Mouse (Mus musculus) heart, adult 18-20 months (tissue): ENCODE measurements around the gene Zfp609. TPM values are rescaled to one million over a fixed set of nuclear protein-coding genes. Genes with fewer than 3 reads are reported as not detected.
"Not testable (repeated sequence)": the region's sequence is repeated elsewhere in the genome, so short reads cannot be mapped to it uniquely, and the experiment has no call there.

ENCODE experiments used
- DNase-seq, 2 experiments: peaks; one replicate each; pipeline ENCODE4 v3.0.0; 2021 to 2022; ENCODE audit warnings: mixed read lengths in 1 of 2
- total RNA-seq, 2 experiments: library from RNA; stranded (reverse); gene quantifications; 2 replicates each; pipeline ENCODE4 v1.2.3; 2021

Gene Zfp609
- total RNA-seq, 2 experiments from 2014 or later: 19.2 to 22.4 TPM

- DNase-seq: no peak
Measured at GRCm38 (mm10) chr9:65718195-65718594, 109.2 kb downstream of the Zfp609 start.

GRCm38 (mm10) chr9:65703926-65704595 lies 123.3 kb downstream of the Zfp609 start:
- no peak for DNase-seq

- DNase-seq: no peak
Measured at GRCm38 (mm10) chr9:65703241-65703640, 124.1 kb downstream of the Zfp609 start.

- DNase-seq: peak in 1 of 2 experiments; percentile 35
Measured at GRCm38 (mm10) chr9:65702286-65702685, 125.1 kb downstream of the Zfp609 start.

GRCm38 (mm10) chr9:65700504-65700903 lies 126.9 kb downstream of the Zfp609 start:
- DNase-seq: no peak

- DNase-seq: no peak
Measured at GRCm38 (mm10) chr9:65697992-65698391, 129.4 kb downstream of the Zfp609 start.

- DNase-seq: no peak
Measured at GRCm38 (mm10) chr9:65697356-65697755, 130.0 kb downstream of the Zfp609 start.

- peak; percentile 46 to 53 for DNase-seq
Measured at GRCm38 (mm10) chr9:65696337-65696736, 131.0 kb downstream of the Zfp609 start.

- peak; percentile 72 to 73 for DNase-seq
Measured at GRCm38 (mm10) chr9:65695646-65696045, 131.7 kb downstream of the Zfp609 start.

GRCm38 (mm10) chr9:65692959-65693603 lies 134.3 kb downstream of the Zfp609 start:
- DNase-seq: no peak

GRCm38 (mm10) chr9:65692466-65692865 lies 134.9 kb downstream of the Zfp609 start:
- no peak for DNase-seq

- not testable (repeated sequence) for DNase-seq
Measured at GRCm38 (mm10) chr9:65689869-65690268, 137.5 kb downstream of the Zfp609 start.

- DNase-seq: no peak
Measured at GRCm38 (mm10) chr9:65684704-65685103, 142.7 kb downstream of the Zfp609 start.

GRCm38 (mm10) chr9:65682994-65683393 lies 144.4 kb downstream of the Zfp609 start:
- peak in 1 of 2 experiments; percentile 54 for DNase-seq

- no peak for DNase-seq
Measured at GRCm38 (mm10) chr9:65682183-65682582, 145.2 kb downstream of the Zfp609 start.

GRCm38 (mm10) chr9:65681634-65681940 lies 145.8 kb downstream of the Zfp609 start:
- no peak for DNase-seq

GRCm38 (mm10) chr9:65680938-65681633 lies 146.3 kb downstream of the Zfp609 start:
- no peak for DNase-seq

- DNase-seq: peak; percentile 72 to 79
Measured at GRCm38 (mm10) chr9:65679181-65679761, 148.1 kb downstream of the Zfp609 start.

- peak in 1 of 2 experiments; percentile 45 for DNase-seq
Measured at GRCm38 (mm10) chr9:65677119-65677462, 150.3 kb downstream of the Zfp609 start.

- DNase-seq: peak; percentile 98
Measured at GRCm38 (mm10) chr9:65676358-65677118, 150.8 kb downstream of the Zfp609 start.

- no peak for DNase-seq
Measured at GRCm38 (mm10) chr9:65675461-65676357, 151.7 kb downstream of the Zfp609 start.
